Mouse (Mus musculus) megakaryocyte, embryonic 14.5 days (primary cell): ENCODE measurements around the gene Unc119. TPM values are rescaled to one million over a fixed set of nuclear protein-coding genes. Genes with fewer than 3 reads are reported as not detected.

Experiments
- H3K27me3 ChIP-seq: replicated peaks from 2 replicates; pipeline ENCODE3; 2012; ENCODE audit warnings: inconsistent platforms
- H3K36me3 ChIP-seq: replicated peaks from 2 replicates; pipeline ENCODE3; 2012; ENCODE audit warnings: low read length, inconsistent platforms, mixed read lengths
- H3K4me1 ChIP-seq: 2 replicates; pipeline ENCODE4 v1.6.1; 2012; ENCODE audit warnings: inconsistent platforms
- H3K4me3 ChIP-seq: replicated peaks from 2 replicates; pipeline ENCODE3; 2012; ENCODE audit warnings: moderate library complexity, mild to moderate bottlenecking, inconsistent platforms
- H3K9me3 ChIP-seq: 2 replicates; pipeline ENCODE4 v1.6.1; 2012; ENCODE audit warnings: inconsistent platforms
- FLI1 ChIP-seq: IDR thresholded peaks from 2 replicates; pipeline ENCODE4 v1.6.1; 2012; ENCODE audit warnings: low read length, inconsistent platforms, mixed read lengths
- GATA1 ChIP-seq: IDR thresholded peaks from 3 replicates; pipeline ENCODE4 v1.6.1; 2012; ENCODE audit warnings: mixed read lengths, low read length, inconsistent platforms, borderline replicate concordance
- polyA plus RNA-seq: library from polyadenylated mRNA; stranded (reverse); fragments of >175 nt; gene quantifications from 2 replicates; pipeline ENCODE4 v1.2.3, GENCODE M21; 2012; ENCODE audit warnings: low replicate concordance; ENCODE audit not compliant: insufficient read depth

Unc119 gene
- polyA plus RNA-seq, 1 experiment, result 574 TPM

- Histone ChIP-seq H3K9me3 (no peaks in the 10 kb centered on the region), H3K36me3 (no peaks in the 10 kb centered on the region), H3K4me1 (peaks cover 21% of the 10 kb centered on the region), H3K4me3 (no peak overlapping the region), H3K27me3 (peaks cover 74% of the 10 kb centered on the region)
- TF ChIP-seq FLI1 (no peak), GATA1 (no peak)
These were observed 27.1 kb downstream of the Unc119 start for GRCm38 (mm10) chr11:78370389-78370788.

GRCm38 (mm10) chr11:78371711-78372110 is 28.4 kb downstream of the Unc119 start:
- TF ChIP-seq GATA1, result no peak
- no peak for TF ChIP-seq FLI1
- Histone ChIP-seq H3K4me3 (no peak overlapping the region), H3K4me1 (peaks cover 24% of the 10 kb centered on the region), H3K9me3 (no peaks in the 10 kb centered on the region), H3K27me3 (peaks cover 62% of the 10 kb centered on the region), H3K36me3 (no peaks in the 10 kb centered on the region)

- H3K9me3 ChIP-seq, result no peaks in the 10 kb centered on the region
- peaks cover 22% of the 10 kb centered on the region for H3K4me1 ChIP-seq
- H3K27me3 ChIP-seq, result peaks cover 61% of the 10 kb centered on the region
- TF ChIP-seq FLI1 (no peak), GATA1 (no peak)
- H3K36me3 ChIP-seq, result no peaks in the 10 kb centered on the region
- no peak overlapping the region for H3K4me3 ChIP-seq
These were observed 28.9 kb downstream of the Unc119 start for GRCm38 (mm10) chr11:78372166-78372565.

- peaks cover 26% of the 10 kb centered on the region for H3K4me1 ChIP-seq
- no peak for TF ChIP-seq GATA1
- no peak for TF ChIP-seq FLI1
- H3K27me3 ChIP-seq, result peaks cover 58% of the 10 kb centered on the region
- H3K4me3 ChIP-seq, result no peak overlapping the region
- no peaks in the 10 kb centered on the region for H3K9me3 ChIP-seq
- H3K36me3 ChIP-seq, result no peaks in the 10 kb centered on the region
These were observed 29.3 kb downstream of the Unc119 start for GRCm38 (mm10) chr11:78372610-78373009.

GRCm38 (mm10) chr11:78374147-78374546 is 30.9 kb downstream of the Unc119 start:
- Histone ChIP-seq H3K27me3 (peaks cover 56% of the 10 kb centered on the region), H3K36me3 (no peaks in the 10 kb centered on the region), H3K4me1 (peaks cover 21% of the 10 kb centered on the region), H3K4me3 (no peak overlapping the region), H3K9me3 (no peaks in the 10 kb centered on the region)
- TF ChIP-seq FLI1 (no peak), GATA1 (no peak)

GRCm38 (mm10) chr11:78377549-78378159 is 34.4 kb downstream of the Unc119 start:
- TF ChIP-seq FLI1, result no peak
- TF ChIP-seq GATA1, result no peak
- Histone ChIP-seq H3K4me3 (no peak overlapping the region), H3K4me1 (peaks cover 40% of the 10 kb centered on the region), H3K9me3 (no peaks in the 10 kb centered on the region), H3K27me3 (peaks cover 37% of the 10 kb centered on the region), H3K36me3 (no peaks in the 10 kb centered on the region)

- Histone ChIP-seq H3K4me3 (no peak overlapping the region), H3K9me3 (no peaks in the 10 kb centered on the region), H3K27me3 (peaks cover 52% of the 10 kb centered on the region), H3K36me3 (no peaks in the 10 kb centered on the region), H3K4me1 (peaks cover 46% of the 10 kb centered on the region)
- no peak for TF ChIP-seq FLI1
- no peak for TF ChIP-seq GATA1
These were observed 37.1 kb downstream of the Unc119 start for GRCm38 (mm10) chr11:78380351-78380750.

- Histone ChIP-seq H3K9me3 (no peaks in the 10 kb centered on the region), H3K4me3 (no peak overlapping the region), H3K4me1 (peaks cover 39% of the 10 kb centered on the region), H3K36me3 (no peaks in the 10 kb centered on the region), H3K27me3 (peaks cover 58% of the 10 kb centered on the region)
- TF ChIP-seq GATA1, result no peak
- no peak for TF ChIP-seq FLI1
These were observed 37.7 kb downstream of the Unc119 start for GRCm38 (mm10) chr11:78380996-78381395.

GRCm38 (mm10) chr11:78382286-78382685 is 39.0 kb downstream of the Unc119 start:
- no peaks in the 10 kb centered on the region for H3K36me3 ChIP-seq
- H3K27me3 ChIP-seq, result peaks cover 65% of the 10 kb centered on the region
- peaks cover 30% of the 10 kb centered on the region for H3K4me1 ChIP-seq
- TF ChIP-seq FLI1, result no peak
- no peak for TF ChIP-seq GATA1
- H3K4me3 ChIP-seq, result no peak overlapping the region
- no peaks in the 10 kb centered on the region for H3K9me3 ChIP-seq

- Histone ChIP-seq H3K27me3 (peaks cover 68% of the 10 kb centered on the region), H3K36me3 (no peaks in the 10 kb centered on the region), H3K4me3 (no peak overlapping the region), H3K9me3 (no peaks in the 10 kb centered on the region), H3K4me1 (peaks cover 27% of the 10 kb centered on the region)
- no peak for TF ChIP-seq FLI1
- TF ChIP-seq GATA1, result no peak
These were observed 39.4 kb downstream of the Unc119 start for GRCm38 (mm10) chr11:78382701-78383100.
